Mouse (Mus musculus) gastrocnemius, postnatal 36 days (tissue): ENCODE measurements around the gene Tnip2. TPM values are rescaled to one million over a fixed set of nuclear protein-coding genes. Genes with fewer than 3 reads are reported as not detected.

ENCODE experiments used
- DNase-seq, 2 experiments: peaks; one replicate each; pipeline ENCODE4 v3.0.0; 2022
- intact Hi-C: fragments of 180-260 bp; cut with DNase I; formaldehyde crosslinking; loops from one replicate; pipeline ENCODE4 v1.15.1; 2025
- total RNA-seq, 2 experiments: library from RNA; stranded (reverse); gene quantifications; 2 replicates each; pipeline ENCODE4 v1.2.3; 2021

The Tnip2 gene
- total RNA-seq, 2 experiments from 2014 or later: 3.0 to 3.2 TPM

DNA sequence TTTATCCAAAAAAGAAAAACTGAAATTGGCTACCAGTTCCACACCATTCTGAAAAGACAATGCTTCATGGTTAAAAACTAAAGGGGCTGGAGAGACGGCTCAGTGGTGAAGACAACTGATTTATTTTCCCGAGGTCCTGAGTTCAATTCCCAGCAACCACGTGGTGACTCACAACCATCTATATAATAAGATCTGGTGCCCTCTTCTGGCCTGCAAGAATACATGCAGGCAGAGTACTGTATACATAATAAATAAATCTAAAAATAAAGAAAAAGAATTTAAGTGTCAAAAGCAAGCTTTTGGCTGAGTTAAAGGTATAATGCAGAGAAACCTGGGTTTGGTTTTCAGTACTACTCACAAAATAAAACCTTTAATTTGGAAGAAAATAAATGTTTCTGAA lies 32.9 kb downstream of the Tnip2 start:
- DNase-seq: no peak
- intact Hi-C loops: no loop called here

DNA sequence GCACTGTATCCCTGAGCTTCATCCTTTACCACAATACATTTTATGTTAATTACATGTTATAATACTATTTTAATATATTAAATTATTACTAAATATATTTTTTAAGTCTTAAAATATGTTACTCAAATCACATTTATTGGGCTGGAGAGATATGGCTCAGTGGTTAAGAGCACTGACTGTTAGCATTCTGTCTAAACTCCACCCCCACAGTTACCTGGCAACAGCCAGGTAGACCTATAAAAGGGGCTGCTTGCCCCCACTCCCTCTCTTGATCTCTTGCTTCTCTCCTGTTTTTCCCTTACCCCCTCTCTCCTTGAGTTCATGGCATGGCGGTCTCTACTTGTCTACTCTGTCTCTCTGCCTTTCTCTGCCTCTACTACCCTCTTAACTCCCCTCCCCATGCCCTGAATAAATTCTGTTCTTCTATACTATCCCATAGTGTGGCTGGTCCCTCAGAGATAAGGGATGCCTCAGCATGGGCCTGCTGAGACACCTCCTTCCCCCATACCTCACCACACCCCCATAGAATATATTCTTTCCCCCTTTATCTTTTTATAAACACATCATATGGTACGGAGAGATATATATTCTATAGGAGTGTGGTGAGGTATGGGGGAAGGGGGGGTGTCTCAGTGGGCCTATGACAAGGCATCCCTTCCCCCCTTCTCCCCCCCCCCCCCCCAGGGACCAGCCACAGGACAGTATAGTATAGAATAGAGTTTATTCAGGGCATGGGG lies 45.6 kb downstream of the Tnip2 start:
- DNase-seq: no peak
- intact Hi-C loops: no loop called here

GRCm38 (mm10) chr5:34466648-34467047 lies 47.1 kb downstream of the Tnip2 start:
- intact Hi-C loops: no loop called here
- DNase-seq: no peak

DNA sequence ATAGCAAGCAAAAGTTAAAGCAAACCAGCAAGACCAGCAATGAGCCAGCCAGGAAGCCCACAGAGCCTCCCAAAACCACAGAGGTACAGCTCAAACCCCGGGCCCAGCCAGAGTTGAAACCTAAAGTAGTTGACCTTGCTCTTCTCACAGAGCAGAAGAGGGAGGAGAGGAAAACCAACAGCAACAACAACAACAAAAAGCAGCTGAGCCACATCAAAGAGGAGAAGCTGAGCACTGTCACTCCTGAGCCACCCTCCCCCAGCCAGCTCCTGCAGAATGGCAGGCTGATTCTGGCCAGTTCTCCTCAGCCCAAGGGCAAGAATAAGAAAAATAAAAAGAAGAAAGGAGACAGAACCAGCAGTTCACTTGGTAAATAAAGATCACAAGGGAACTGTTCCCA lies 47.7 kb downstream of the Tnip2 start:
- DNase-seq: no peak
- intact Hi-C loops: no loop called here

DNA sequence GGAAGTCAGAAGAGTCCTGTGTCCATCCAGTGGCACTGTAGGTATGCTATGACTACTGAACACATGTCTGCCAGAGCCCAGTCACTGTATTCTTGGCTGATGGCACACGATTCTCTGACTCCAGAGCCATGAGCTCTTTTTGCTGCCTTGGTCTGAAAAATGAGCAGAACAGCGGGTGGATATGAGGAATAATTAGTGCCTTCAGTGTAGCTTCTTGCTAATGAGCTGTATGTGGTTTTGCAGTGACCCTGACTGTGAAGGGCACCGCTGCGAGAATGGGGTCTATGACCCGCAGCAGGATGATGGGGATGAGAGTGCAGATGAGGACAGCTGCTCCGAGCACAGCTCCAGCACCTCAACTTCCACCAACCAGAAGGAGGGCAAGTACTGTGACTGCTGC lies 52.0 kb downstream of the Tnip2 start:
- intact Hi-C loops: no loop called here
- DNase-seq: no peak

GRCm38 (mm10) chr5:34461294-34461693 lies 52.5 kb downstream of the Tnip2 start:
- intact Hi-C loops: no loop called here
- DNase-seq: no peak

DNA sequence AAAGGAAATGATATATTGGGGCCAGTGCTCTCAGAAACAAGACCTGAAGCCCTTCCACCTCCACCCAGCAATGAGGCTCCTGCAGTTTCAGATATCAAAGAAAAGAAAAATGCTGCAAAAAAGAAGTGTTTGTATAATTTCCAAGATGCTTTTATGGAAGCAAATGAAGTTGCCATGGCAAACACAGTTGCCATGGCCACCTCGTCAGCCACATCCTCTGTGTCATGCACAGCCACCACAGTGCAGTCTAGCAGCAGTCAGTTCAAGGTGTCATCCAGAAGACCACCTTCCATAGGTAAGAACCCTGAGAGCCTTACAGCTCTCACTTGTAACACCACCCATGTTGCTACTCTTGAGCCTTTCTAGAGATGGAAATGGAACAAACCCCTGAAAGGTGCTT lies 54.8 kb downstream of the Tnip2 start:
- intact Hi-C loops: no loop called here
- no peak for DNase-seq

GRCm38 (mm10) chr5:34446207-34446606 lies 67.6 kb downstream of the Tnip2 start:
- no peak for DNase-seq
- intact Hi-C loops: no loop called here

Other genes starting within 250 kb of the Tnip2 start
- gene Zfyve28, start 225.5 kb downstream of the Tnip2 start, total RNA-seq: 1 to 10 TPM; 1.0 to 1.2 TPM
- not detected for gene Cfap99, start 225.4 kb downstream of the Tnip2 start, total RNA-seq
- gene Rnf4, start 177.7 kb downstream of the Tnip2 start, total RNA-seq: 10 to 100 TPM; 16.6 to 18.4 TPM
- gene Fam193a, start 144.1 kb downstream of the Tnip2 start, total RNA-seq: 10 to 100 TPM; 12.3 to 13.4 TPM
- gene Sh3bp2, start 11.8 kb upstream of the Tnip2 start, total RNA-seq: 1 to 10 TPM in 1 of 2 experiments, under 1 TPM in 1; 0.82 to 1.5 TPM
- gene Add1, start 59.7 kb upstream of the Tnip2 start, total RNA-seq: 10 to 100 TPM; 58.7 to 67.4 TPM
- 1 to 10 TPM; 3.2 to 4.2 TPM for gene Mfsd10, start 123.2 kb upstream of the Tnip2 start, total RNA-seq
- gene Nop14, start 146.2 kb upstream of the Tnip2 start, total RNA-seq: 10 to 100 TPM; 10.8 to 17.1 TPM
- 1 to 10 TPM; 1.4 to 1.6 TPM for gene Grk4, start 146.4 kb upstream of the Tnip2 start, total RNA-seq
- gene Htt, start 247.7 kb upstream of the Tnip2 start, total RNA-seq: 1 to 10 TPM; 5.9 to 7.0 TPM